Mouse (Mus musculus): Measurements from ENCODE around the gene Tmem121. TPM values are rescaled to one million over a fixed set of nuclear protein-coding genes. Genes with fewer than 3 reads are reported as not detected.
"Not testable (repeated sequence)": the region's sequence is repeated elsewhere in the genome, so short reads cannot be mapped to it uniquely, and the experiment has no call there.

Gene Tmem121
- polyA plus RNA-seq, 1 experiment from 2014 or later: 6.7 TPM

GRCm38 (mm10) chr12:113163561-113164006 is 22.1 kb upstream of the Tmem121 start:
- 0 out of 2 replicates have a peak overlapping the region, but pooled peaks have one; percentile 17 for H3K27ac ChIP-seq
- no peak overlapping the region for H3K9ac ChIP-seq
- H3K9me3 ChIP-seq: no peaks in the 10 kb centered on the region
- H3K4me1 ChIP-seq (replicated peaks): no peaks in the 10 kb centered on the region
- no peak overlapping the region for H3K4me3 ChIP-seq (replicated peaks)
- ATAC-seq: peak; percentile 32; the same call in 1 of the 2 replicates
- H3K4me2 ChIP-seq (replicated peaks): no peak overlapping the region
- H3K36me3 ChIP-seq: peaks cover 5% of the 10 kb centered on the region; the same call in 1 of the 2 replicates
- 87% methylated on average over 11 of the region's 11 CpGs for WGBS
- no peaks in the 10 kb centered on the region for H3K27me3 ChIP-seq (replicated peaks)

GRCm38 (mm10) chr12:113168031-113168536 is 17.6 kb upstream of the Tmem121 start:
- no peaks in the 10 kb centered on the region for H3K4me1 ChIP-seq (replicated peaks)
- WGBS: 75% methylated on average over 9 of the region's 9 CpGs
- no peak overlapping the region for H3K4me2 ChIP-seq (replicated peaks)
- no peak overlapping the region for H3K4me3 ChIP-seq (replicated peaks)
- H3K27ac ChIP-seq: no peak overlapping the region
- H3K27me3 ChIP-seq (replicated peaks): no peaks in the 10 kb centered on the region
- H3K9ac ChIP-seq: no peak overlapping the region
- ATAC-seq: no peak
- no peaks in the 10 kb centered on the region for H3K36me3 ChIP-seq
- no peaks in the 10 kb centered on the region for H3K9me3 ChIP-seq

GRCm38 (mm10) chr12:113176960-113177725 is 8.6 kb upstream of the Tmem121 start:
- H3K27ac ChIP-seq: no peak overlapping the region
- 82% methylated on average over 18 of the region's 18 CpGs for WGBS
- ATAC-seq: peak; percentile 49

GRCm38 (mm10) chr12:113181020-113181419 is 4.7 kb upstream of the Tmem121 start:
- H3K9ac ChIP-seq: no peak overlapping the region
- 43% methylated on average over 4 of the region's 4 CpGs for WGBS
- H3K36me3 ChIP-seq: no peaks in the 10 kb centered on the region
- no peak overlapping the region for H3K27ac ChIP-seq
- H3K9me3 ChIP-seq: no peaks in the 10 kb centered on the region
- ATAC-seq: no peak
- no peak overlapping the region for H3K4me3 ChIP-seq (replicated peaks)
- no peak overlapping the region for H3K4me2 ChIP-seq (replicated peaks)
- peaks cover 15% of the 10 kb centered on the region for H3K27me3 ChIP-seq (replicated peaks)
- peaks cover 8% of the 10 kb centered on the region for H3K4me1 ChIP-seq (replicated peaks)

More at GRCm38 (mm10) chr12:113176960-113177725, 8.6 kb upstream of the Tmem121 start:
- no peaks in the 10 kb centered on the region for H3K9me3 ChIP-seq
- H3K4me2 ChIP-seq (replicated peaks): no peak overlapping the region
- no peaks in the 10 kb centered on the region for H3K36me3 ChIP-seq
- no peaks in the 10 kb centered on the region for H3K27me3 ChIP-seq (replicated peaks)
- H3K4me3 ChIP-seq (replicated peaks): no peak overlapping the region
- no peaks in the 10 kb centered on the region for H3K4me1 ChIP-seq (replicated peaks)
- H3K9ac ChIP-seq: no peak overlapping the region

GRCm38 (mm10) chr12:113184945-113185344 is 785 bp upstream of the Tmem121 start:
- H3K4me2 ChIP-seq (replicated peaks): peak overlapping the region; percentile 95; the same call in 1 of the 2 replicates
- no peak overlapping the region for H3K4me3 ChIP-seq (replicated peaks)
- 0 out of 2 replicates have a peak, but pooled peaks cover 5% of the 10 kb centered on the region for H3K36me3 ChIP-seq
- peaks cover 29% of the 10 kb centered on the region for H3K4me1 ChIP-seq (replicated peaks)
- H3K9ac ChIP-seq: no peak overlapping the region
- no peak for ATAC-seq
- H3K27ac ChIP-seq: no peak overlapping the region
- H3K9me3 ChIP-seq: no peaks in the 10 kb centered on the region
- WGBS: 65% methylated on average over 5 of the region's 5 CpGs
- peaks cover 33% of the 10 kb centered on the region for H3K27me3 ChIP-seq (replicated peaks)

- ATAC-seq: no peak
- Histone ChIP-seq H3K4me1 (replicated peaks) (peaks cover 29% of the 10 kb centered on the region), H3K36me3 (0 out of 2 replicates have a peak, but pooled peaks cover 5% of the 10 kb centered on the region), H3K4me3 (replicated peaks) (peak overlapping the region; percentile 65), H3K9ac (peak overlapping the region; percentile 65), H3K4me2 (replicated peaks) (peak overlapping the region; percentile 95), H3K27me3 (replicated peaks) (peaks cover 33% of the 10 kb centered on the region), H3K27ac (no peak overlapping the region), H3K9me3 (no peaks in the 10 kb centered on the region)
- 46% methylated on average over 12 of the region's 12 CpGs for WGBS
Measured at GRCm38 (mm10) chr12:113186326-113187010, 738 bp downstream of the Tmem121 start.

GRCm38 (mm10) chr12:113187011-113187375 is 1.3 kb downstream of the Tmem121 start:
- no peak for ATAC-seq
- WGBS: 53% methylated on average over 4 of the region's 4 CpGs
- peaks cover 29% of the 10 kb centered on the region for H3K4me1 ChIP-seq (replicated peaks)

GRCm38 (mm10) chr12:113187584-113188295 is 2.0 kb downstream of the Tmem121 start:
- Histone ChIP-seq H3K4me1 (replicated peaks) (peaks cover 29% of the 10 kb centered on the region), H3K27ac (no peak overlapping the region), H3K36me3 (0 out of 2 replicates have a peak, but pooled peaks cover 5% of the 10 kb centered on the region), H3K4me2 (replicated peaks) (peak overlapping the region; percentile 95), H3K27me3 (replicated peaks) (peaks cover 33% of the 10 kb centered on the region), H3K9ac (peak overlapping the region; percentile 24; the same call in 1 of the 2 replicates), H3K4me3 (replicated peaks) (peak overlapping the region; percentile 33), H3K9me3 (no peaks in the 10 kb centered on the region)
- WGBS: 3% methylated on average over 56 of the region's 56 CpGs
- peak; percentile 83 for ATAC-seq

More at GRCm38 (mm10) chr12:113187011-113187375, 1.3 kb downstream of the Tmem121 start:
- Histone ChIP-seq H3K27me3 (replicated peaks) (peaks cover 33% of the 10 kb centered on the region), H3K4me2 (replicated peaks) (peak overlapping the region; percentile 95), H3K36me3 (0 out of 2 replicates have a peak, but pooled peaks cover 5% of the 10 kb centered on the region), H3K9ac (no peak overlapping the region), H3K27ac (no peak overlapping the region), H3K4me3 (replicated peaks) (peak overlapping the region; percentile 65; the same call in 1 of the 2 replicates), H3K9me3 (no peaks in the 10 kb centered on the region)

- H3K27ac ChIP-seq: no peak overlapping the region
Measured at GRCm38 (mm10) chr12:113188349-113189055, 2.8 kb downstream of the Tmem121 start.

GRCm38 (mm10) chr12:113193423-113193822 is 7.7 kb downstream of the Tmem121 start:
- WGBS: 50% methylated on average over 2 of the region's 2 CpGs
- H3K9me3 ChIP-seq: no peaks in the 10 kb centered on the region
- H3K4me2 ChIP-seq (replicated peaks): no peak overlapping the region
- 0 out of 2 replicates have a peak, but pooled peaks cover 3% of the 10 kb centered on the region for H3K27me3 ChIP-seq (replicated peaks)
- H3K4me1 ChIP-seq (replicated peaks): no peaks in the 10 kb centered on the region
- no peak overlapping the region for H3K9ac ChIP-seq
- no peak overlapping the region for H3K27ac ChIP-seq
- ATAC-seq: no peak
- no peak overlapping the region for H3K4me3 ChIP-seq (replicated peaks)
- 0 out of 2 replicates have a peak, but pooled peaks cover 1% of the 10 kb centered on the region for H3K36me3 ChIP-seq

More at GRCm38 (mm10) chr12:113188349-113189055, 2.8 kb downstream of the Tmem121 start:
- H3K4me1 ChIP-seq (replicated peaks): peaks cover 29% of the 10 kb centered on the region
- H3K4me2 ChIP-seq (replicated peaks): peak overlapping the region; percentile 95
- H3K9ac ChIP-seq: no peak overlapping the region
- H3K4me3 ChIP-seq (replicated peaks): peak overlapping the region; percentile 33; the same call in 1 of the 2 replicates
- peaks cover 33% of the 10 kb centered on the region for H3K27me3 ChIP-seq (replicated peaks)
- 0 out of 2 replicates have a peak, but pooled peaks cover 5% of the 10 kb centered on the region for H3K36me3 ChIP-seq
- H3K9me3 ChIP-seq: no peaks in the 10 kb centered on the region
- 86% methylated on average over 51 of the region's 51 CpGs for WGBS
- ATAC-seq: 0 out of 2 replicates have a peak, but pooled peaks have one; percentile 6

- H3K4me3 ChIP-seq (replicated peaks): not testable (repeated sequence)
- WGBS: 95% methylated on average over 3 of the region's 6 CpGs
Measured at GRCm38 (mm10) chr12:113199132-113199531, 13.4 kb downstream of the Tmem121 start.

More at GRCm38 (mm10) chr12:113199132-113199531, 13.4 kb downstream of the Tmem121 start:
- not testable (repeated sequence) for H3K4me1 ChIP-seq (replicated peaks); H3K36me3 ChIP-seq; H3K9me3 ChIP-seq; H3K9ac ChIP-seq; H3K27ac ChIP-seq; H3K4me2 ChIP-seq (replicated peaks); H3K27me3 ChIP-seq (replicated peaks); ATAC-seq
